Mouse (Mus musculus) spleen, adult 2 months (tissue): ENCODE data around the gene Robo2. TPM values are rescaled to one million over a fixed set of nuclear protein-coding genes. Genes with fewer than 3 reads are reported as not detected.

Experiments used
- DNase-seq, 2 experiments: peaks; one replicate each; pipeline versions ENCODE4 v3.0.0 to v3.0.0-alpha.2; 2012 to 2021; ENCODE audit warnings: low spot score in 2 of 2, low read depth in 1 of 2
- H3K27ac ChIP-seq: fragments of 200-500 bp; 2 replicates; pipeline ENCODE4 v1.5.1; 2012; ENCODE audit warnings: low read length, inconsistent platforms; ENCODE audit not compliant: insufficient read depth
- H3K27me3 ChIP-seq: fragments of 200-500 bp; 2 replicates; pipeline ENCODE4 v1.6.1; 2012; ENCODE audit warnings: mild to moderate bottlenecking, moderate library complexity, low read length, inconsistent platforms; ENCODE audit not compliant: control insufficient read depth, insufficient read depth
- H3K36me3 ChIP-seq: fragments of 200-500 bp; 2 replicates; pipeline ENCODE4 v1.6.1; 2012; ENCODE audit warnings: mild to moderate bottlenecking, low read length, inconsistent platforms; ENCODE audit not compliant: control insufficient read depth, insufficient read depth
- H3K4me1 ChIP-seq: fragments of 200-500 bp; 2 replicates; pipeline ENCODE4 v1.6.1; 2011; ENCODE audit warnings: inconsistent platforms; ENCODE audit not compliant: control insufficient read depth, insufficient read depth, insufficient read length
- H3K4me3 ChIP-seq: fragments of 200-500 bp; 2 replicates; pipeline ENCODE4 v1.5.1; 2011; ENCODE audit warnings: mild to moderate bottlenecking, inconsistent platforms; ENCODE audit not compliant: insufficient read depth, insufficient read length; ENCODE audit errors: extremely low read depth
- CTCF ChIP-seq: fragments of 200-500 bp; IDR thresholded peaks from 2 replicates; pipeline ENCODE4 v1.5.1; 2011; ENCODE audit warnings: mild to moderate bottlenecking, inconsistent platforms; ENCODE audit not compliant: insufficient read depth, insufficient read length, insufficient replicate concordance; ENCODE audit errors: extremely low read depth
- POLR2A ChIP-seq: fragments of 200-500 bp; IDR thresholded peaks from 2 replicates; pipeline ENCODE4 v1.6.1; 2011; ENCODE audit warnings: low read depth, low read length, inconsistent platforms
- WGBS: fragments of 180-500 bp; shearing (Covaris S2); methylation state at CpG from one replicate; pipeline ENCODE4 v1.1.7; 2018; 5-methylcytosine and 5-hydroxymethylcytosine counted together
- polyA plus RNA-seq: library from polyadenylated mRNA; depleted of rRNA; stranded (reverse); fragments of >200 nt; gene quantifications from 2 replicates; pipeline ENCODE4 v1.2.3, GENCODE M21; 2012

Robo2 gene
- polyA plus RNA-seq, 1 experiment: 5.2 TPM

GRCm38 (mm10) chr16:74395678-74396077, 15.9 kb downstream of the Robo2 start:
- no peak for DNase-seq
- no peaks in the 10 kb centered on the region for H3K4me1 ChIP-seq
- H3K36me3 ChIP-seq: no peaks in the 10 kb centered on the region
- TF ChIP-seq CTCF (no peak), POLR2A (no peak)
- no peak overlapping the region for H3K4me3 ChIP-seq
- no peaks in the 10 kb centered on the region for H3K27me3 ChIP-seq
- 84% methylated on average over 2 of the region's 2 CpGs for WGBS
- no peak overlapping the region for H3K27ac ChIP-seq

- no peaks in the 10 kb centered on the region for H3K4me1 ChIP-seq
- H3K36me3 ChIP-seq: no peaks in the 10 kb centered on the region
- DNase-seq: no peak
- H3K4me3 ChIP-seq: no peak overlapping the region
- 58% methylated on average over 2 of the region's 2 CpGs for WGBS
- H3K27ac ChIP-seq: no peak overlapping the region
- H3K27me3 ChIP-seq: no peaks in the 10 kb centered on the region
- TF ChIP-seq POLR2A: no peak
- no peak for TF ChIP-seq CTCF
Observed at GRCm38 (mm10) chr16:74379458-74379857, 32.2 kb downstream of the Robo2 start.

DNA sequence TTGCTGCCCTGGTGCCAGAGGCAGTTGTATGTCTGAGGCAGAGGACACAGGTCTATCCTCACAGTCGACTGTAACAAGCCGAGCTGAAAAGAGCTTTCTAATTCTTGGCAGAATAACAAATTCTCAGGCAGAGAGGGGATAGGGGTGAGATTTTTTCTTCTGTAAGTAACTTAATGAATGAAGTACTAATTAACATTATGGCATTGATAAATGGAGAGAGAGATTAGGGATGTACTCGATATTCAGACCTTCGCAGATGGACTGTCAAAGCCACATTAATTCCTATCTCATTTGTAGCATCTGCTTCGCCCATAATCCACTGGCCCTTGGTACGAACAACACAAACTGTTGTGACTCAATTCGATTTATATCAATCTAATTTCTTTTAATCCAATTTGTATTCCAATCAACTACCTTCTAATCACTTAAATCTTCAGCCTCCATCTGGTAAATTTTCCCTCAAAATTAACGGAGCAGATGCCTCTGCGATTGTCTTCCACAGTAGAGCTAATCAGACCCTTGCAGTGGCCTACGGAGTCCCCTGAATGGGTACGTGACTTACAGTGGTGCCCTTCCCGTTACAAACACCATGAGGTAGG, 36.2 kb downstream of the Robo2 start:
- no peak overlapping the region for H3K4me3 ChIP-seq
- H3K27ac ChIP-seq: no peak overlapping the region
- no peak for DNase-seq
- no peaks in the 10 kb centered on the region for H3K36me3 ChIP-seq
- WGBS: 89% methylated on average over 12 of the region's 12 CpGs
- TF ChIP-seq POLR2A (no peak), CTCF (no peak)
- H3K4me1 ChIP-seq: no peaks in the 10 kb centered on the region
- no peaks in the 10 kb centered on the region for H3K27me3 ChIP-seq

DNA sequence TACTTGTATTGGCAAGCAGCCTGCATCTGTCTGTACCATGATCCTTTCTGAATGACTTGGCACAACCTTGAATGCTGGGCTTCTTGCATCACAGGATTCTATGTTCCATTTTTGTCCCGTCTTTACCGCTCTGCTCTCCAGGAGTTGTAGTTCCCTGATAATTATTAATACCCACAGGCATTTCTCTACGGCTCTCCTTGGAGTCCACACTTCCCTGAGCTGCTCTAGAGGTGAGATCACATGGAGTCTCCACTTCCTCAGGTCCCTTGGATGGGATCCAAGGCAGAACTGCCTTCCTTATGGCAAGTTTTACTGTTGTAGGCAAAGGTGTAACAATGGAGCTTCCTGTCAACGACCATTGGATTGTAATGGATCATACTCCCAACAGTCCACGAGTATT, 37.1 kb downstream of the Robo2 start:
- Histone ChIP-seq H3K4me1 (no peaks in the 10 kb centered on the region), H3K27ac (no peak overlapping the region), H3K4me3 (no peak overlapping the region), H3K27me3 (no peaks in the 10 kb centered on the region), H3K36me3 (no peaks in the 10 kb centered on the region)
- WGBS: 83% methylated on average over 5 of the region's 5 CpGs
- TF ChIP-seq CTCF: no peak
- TF ChIP-seq POLR2A: no peak
- no peak for DNase-seq

DNA sequence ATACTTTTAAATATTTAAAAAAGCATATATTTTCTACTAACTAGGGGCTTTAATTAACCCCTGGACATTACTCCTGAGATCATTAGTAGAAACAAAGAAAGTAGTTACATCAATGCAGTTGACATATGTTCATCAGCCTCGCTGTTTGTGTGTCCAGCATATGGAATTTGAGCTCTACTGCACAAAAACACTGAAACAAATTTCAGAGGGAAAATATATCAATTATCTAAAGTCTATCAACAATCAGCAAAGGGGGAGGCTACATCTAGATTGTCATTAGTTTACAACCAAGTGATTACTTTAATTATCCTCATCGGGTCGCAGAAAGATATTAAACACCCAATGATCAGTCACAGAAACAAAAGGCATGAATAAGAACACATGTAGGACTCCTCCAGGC, 38.2 kb downstream of the Robo2 start:
- Histone ChIP-seq H3K4me3 (no peak overlapping the region), H3K36me3 (no peaks in the 10 kb centered on the region), H3K4me1 (no peaks in the 10 kb centered on the region), H3K27me3 (no peaks in the 10 kb centered on the region), H3K27ac (no peak overlapping the region)
- no peak for DNase-seq
- no peak for TF ChIP-seq POLR2A
- no peak for TF ChIP-seq CTCF
- WGBS: 85% methylated on average over 3 of the region's 3 CpGs

DNA sequence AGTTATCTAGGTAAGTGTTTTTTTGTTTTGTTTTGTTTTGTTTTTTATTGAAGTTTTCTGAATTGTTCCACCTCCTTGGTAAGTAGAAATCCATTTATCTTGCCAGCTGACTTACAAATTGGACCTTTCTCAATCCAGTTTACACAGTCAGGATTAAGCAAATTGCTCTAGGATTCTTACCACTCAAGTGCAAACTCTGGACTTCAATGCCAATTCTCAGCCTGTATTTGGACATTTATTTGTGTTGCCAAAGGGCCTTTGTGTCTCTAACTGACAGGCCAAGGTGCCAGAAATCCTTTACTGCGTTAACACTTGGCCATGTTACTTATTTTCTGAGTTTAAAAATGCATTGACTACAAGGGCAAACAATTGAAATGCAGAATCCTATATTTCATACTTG, 38.7 kb downstream of the Robo2 start:
- Histone ChIP-seq H3K4me1 (no peaks in the 10 kb centered on the region), H3K27me3 (no peaks in the 10 kb centered on the region), H3K36me3 (no peaks in the 10 kb centered on the region), H3K4me3 (no peak overlapping the region), H3K27ac (no peak overlapping the region)
- TF ChIP-seq CTCF: no peak
- no peak for TF ChIP-seq POLR2A
- no peak for DNase-seq
- whole genome bisulfite sequencing: 85% methylated on average over 1 of the region's 1 CpGs

- no peaks in the 10 kb centered on the region for H3K27me3 ChIP-seq
- no peak overlapping the region for H3K4me3 ChIP-seq
- no peak overlapping the region for H3K27ac ChIP-seq
- no peaks in the 10 kb centered on the region for H3K4me1 ChIP-seq
- WGBS: 88% methylated on average over 6 of the region's 6 CpGs
- no peak for TF ChIP-seq CTCF
- TF ChIP-seq POLR2A: no peak
- H3K36me3 ChIP-seq: no peaks in the 10 kb centered on the region
- DNase-seq: no peak
Observed at GRCm38 (mm10) chr16:74348437-74348836, 63.2 kb downstream of the Robo2 start.
